Mouse (Mus musculus): ENCODE measurements around the gene Mlph. TPM values are rescaled to one million over a fixed set of nuclear protein-coding genes. Genes with fewer than 3 reads are reported as not detected.

The Mlph gene
- 0.38 and 0.48 TPM in 2 replicates for polyA plus RNA-seq (2015; fragmentation: Nextera tagmentation; extraction: Ambion mirVana)

DNA sequence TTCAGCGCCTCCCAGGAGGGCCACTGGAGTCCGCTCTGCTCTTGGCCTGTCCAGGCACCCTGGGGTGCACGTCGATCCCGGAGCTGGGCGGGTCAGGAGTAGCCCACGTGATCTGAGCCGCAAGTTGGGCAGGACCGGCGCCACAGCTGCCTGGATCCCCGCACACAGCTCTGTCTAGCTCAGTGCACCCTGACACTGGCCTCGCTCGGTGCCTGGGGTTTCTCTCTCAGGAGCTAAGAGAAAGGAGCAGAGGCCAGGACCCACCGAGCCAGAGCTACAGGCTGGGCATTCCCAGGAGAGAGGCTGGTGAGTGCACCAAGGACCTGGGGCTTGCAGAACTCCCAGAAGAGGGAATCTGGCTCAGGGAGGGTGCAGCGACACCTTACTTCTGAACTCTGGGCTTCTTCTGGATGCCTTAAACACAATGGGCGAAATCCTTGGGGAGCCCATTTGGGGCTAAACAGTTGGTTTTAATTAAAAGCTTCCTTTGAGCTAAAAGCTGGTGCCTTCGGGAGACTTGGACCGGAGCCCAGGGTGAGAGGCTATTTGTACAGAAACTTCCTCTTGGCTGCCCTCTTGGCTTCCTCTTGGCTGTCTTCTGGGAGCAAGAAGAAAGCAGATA lies at the start of gene Mlph:
TSS of gene Mlph (plus strand) at position 138 of the 622 bp plus-strand sequence.
- peaks cover 20% of the 10 kb centered on the region for H3K4me1 ChIP-seq
- peaks cover 15% of the 10 kb centered on the region for H3K27me3 ChIP-seq
- 10% methylated on average over 18 of the region's 18 CpGs for WGBS
- peak within 1 kb of the TSS; percentile 59 for H3K4me2 ChIP-seq
- H3K27ac ChIP-seq: no peak within 1 kb of the TSS
- no peaks in the 10 kb centered on the region for H3K9me3 ChIP-seq (replicated peaks)
- H3K36me3 ChIP-seq: no peaks in the 10 kb centered on the region
- no peak for ATAC-seq (replicated peaks; ENCODE audit: low FRiP score)
- no peak within 1 kb of the TSS for H3K9ac ChIP-seq
- H3K4me3 ChIP-seq (replicated peaks): peak within 1 kb of the TSS; percentile 28

DNA sequence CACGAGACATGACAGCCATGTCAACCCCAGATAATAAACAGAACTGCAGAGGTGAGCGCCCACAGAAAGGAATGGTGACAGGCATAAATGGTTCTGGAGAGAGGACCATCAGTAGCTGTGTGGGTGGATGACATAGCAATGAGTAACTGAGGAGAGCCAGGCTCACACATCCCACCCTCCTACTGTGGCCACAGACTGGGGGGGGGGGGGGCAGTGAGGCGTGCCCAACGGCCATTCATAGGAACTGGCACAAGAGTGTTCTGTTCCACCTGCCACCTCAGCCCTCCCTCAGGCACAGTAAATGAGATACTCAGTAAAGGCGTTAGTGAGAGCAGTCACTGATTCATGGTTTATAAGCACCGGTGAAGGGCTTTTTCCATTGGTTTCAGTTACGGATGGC lies 48.2 kb upstream of the Mlph start:
- Histone ChIP-seq H3K4me1 (peaks cover 7% of the 10 kb centered on the region; the same call in 1 of the 2 replicates), H3K27ac (no peak overlapping the region), H3K36me3 (no peaks in the 10 kb centered on the region), H3K4me3 (replicated peaks) (no peak overlapping the region), H3K27me3 (no peaks in the 10 kb centered on the region), H3K9me3 (replicated peaks) (no peaks in the 10 kb centered on the region), H3K4me2 (no peak overlapping the region), H3K9ac (no peak overlapping the region)
- WGBS: 47% methylated on average over 7 of the region's 7 CpGs
- peak; percentile 64; the same call in 1 of the 2 replicates for ATAC-seq (replicated peaks; ENCODE audit: low FRiP score)

- Histone ChIP-seq H3K4me1 (peaks cover 7% of the 10 kb centered on the region; the same call in 1 of the 2 replicates), H3K4me3 (replicated peaks) (no peak overlapping the region), H3K27ac (no peak overlapping the region), H3K9me3 (replicated peaks) (no peaks in the 10 kb centered on the region), H3K27me3 (no peaks in the 10 kb centered on the region), H3K4me2 (no peak overlapping the region), H3K9ac (no peak overlapping the region), H3K36me3 (no peaks in the 10 kb centered on the region)
- no peak for ATAC-seq (replicated peaks; ENCODE audit: low FRiP score)
- WGBS: 52% methylated on average over 2 of the region's 2 CpGs
These were observed 44.3 kb upstream of the Mlph start for GRCm38 (mm10) chr1:90870581-90870980.

- WGBS: 89% methylated on average over 8 of the region's 8 CpGs
- Histone ChIP-seq H3K36me3 (no peaks in the 10 kb centered on the region), H3K4me1 (no peaks in the 10 kb centered on the region), H3K4me2 (no peak overlapping the region), H3K27ac (no peak overlapping the region), H3K9ac (no peak overlapping the region), H3K27me3 (no peaks in the 10 kb centered on the region), H3K4me3 (replicated peaks) (no peak overlapping the region), H3K9me3 (replicated peaks) (no peaks in the 10 kb centered on the region)
- no peak for ATAC-seq (replicated peaks; ENCODE audit: low FRiP score)
These were observed 39.5 kb upstream of the Mlph start for GRCm38 (mm10) chr1:90875371-90875770.

DNA sequence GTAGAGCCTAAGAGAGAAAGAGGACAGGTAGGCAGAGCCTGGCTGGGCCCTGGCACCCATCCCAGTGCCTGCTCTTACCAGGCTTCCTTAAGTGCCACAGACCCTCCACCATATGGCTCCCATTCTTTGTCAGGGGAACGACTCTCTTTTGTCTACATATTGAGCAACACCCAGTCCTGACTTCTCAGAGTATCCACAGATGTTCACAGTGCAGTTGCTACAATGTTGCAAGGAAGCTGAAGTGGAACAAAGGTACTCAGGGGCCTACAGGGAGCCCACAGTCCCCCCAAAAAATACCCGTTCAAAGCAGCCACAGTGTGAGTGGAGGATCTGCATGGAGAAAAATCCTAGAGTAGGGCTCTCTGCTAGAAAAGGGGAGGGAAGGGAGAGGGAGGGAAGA lies 38.9 kb upstream of the Mlph start:
- H3K36me3 ChIP-seq: no peaks in the 10 kb centered on the region

GRCm38 (mm10) chr1:90876486-90877270 lies 38.2 kb upstream of the Mlph start:
- Histone ChIP-seq H3K4me1 (no peaks in the 10 kb centered on the region), H3K4me3 (replicated peaks) (no peak overlapping the region), H3K4me2 (no peak overlapping the region), H3K27ac (no peak overlapping the region), H3K9me3 (replicated peaks) (no peaks in the 10 kb centered on the region), H3K36me3 (no peaks in the 10 kb centered on the region), H3K27me3 (no peaks in the 10 kb centered on the region), H3K9ac (no peak overlapping the region)
- WGBS: 66% methylated on average over 5 of the region's 5 CpGs
- ATAC-seq (replicated peaks; ENCODE audit: low FRiP score): no peak

More for the DNA sequence above, 38.9 kb upstream of the Mlph start:
- Histone ChIP-seq H3K4me1 (no peaks in the 10 kb centered on the region), H3K27me3 (no peaks in the 10 kb centered on the region), H3K9me3 (replicated peaks) (no peaks in the 10 kb centered on the region), H3K4me3 (replicated peaks) (no peak overlapping the region), H3K4me2 (no peak overlapping the region), H3K27ac (no peak overlapping the region), H3K9ac (no peak overlapping the region)
- WGBS: 27% methylated on average over 2 of the region's 2 CpGs
- ATAC-seq (replicated peaks; ENCODE audit: low FRiP score): no peak

GRCm38 (mm10) chr1:90885771-90886460 lies 29.0 kb upstream of the Mlph start:
- no peaks in the 10 kb centered on the region for H3K36me3 ChIP-seq
- no peaks in the 10 kb centered on the region for H3K27me3 ChIP-seq
- H3K9ac ChIP-seq: no peak overlapping the region
- H3K9me3 ChIP-seq (replicated peaks): 0 out of 2 replicates have a peak, but pooled peaks cover 8% of the 10 kb centered on the region
- H3K4me1 ChIP-seq: no peaks in the 10 kb centered on the region; the same call in 1 of the 2 replicates
- no peak overlapping the region for H3K4me2 ChIP-seq
- H3K4me3 ChIP-seq (replicated peaks): no peak overlapping the region
- no peak for ATAC-seq (replicated peaks; ENCODE audit: low FRiP score)
- no peak overlapping the region for H3K27ac ChIP-seq
- 40% methylated on average over 6 of the region's 6 CpGs for WGBS

GRCm38 (mm10) chr1:90894521-90894920 lies 20.4 kb upstream of the Mlph start:
- 55% methylated on average over 3 of the region's 3 CpGs for WGBS
- H3K4me2 ChIP-seq: no peak overlapping the region

GRCm38 (mm10) chr1:90895004-90895403 lies 19.9 kb upstream of the Mlph start:
- H3K9me3 ChIP-seq (replicated peaks): 0 out of 2 replicates have a peak, but pooled peaks cover 7% of the 10 kb centered on the region
- no peak overlapping the region for H3K4me3 ChIP-seq (replicated peaks)
- no peak for ATAC-seq (replicated peaks; ENCODE audit: low FRiP score)
- H3K27me3 ChIP-seq: no peaks in the 10 kb centered on the region
- no peak overlapping the region for H3K9ac ChIP-seq
- no peak overlapping the region for H3K4me2 ChIP-seq
- WGBS: 73% methylated on average over 3 of the region's 3 CpGs
- H3K27ac ChIP-seq: no peak overlapping the region
- H3K36me3 ChIP-seq: no peaks in the 10 kb centered on the region
- peaks cover 16% of the 10 kb centered on the region for H3K4me1 ChIP-seq

More at GRCm38 (mm10) chr1:90894521-90894920, 20.4 kb upstream of the Mlph start:
- no peak overlapping the region for H3K4me3 ChIP-seq (replicated peaks)
- no peaks in the 10 kb centered on the region for H3K36me3 ChIP-seq
- H3K4me1 ChIP-seq: peaks cover 16% of the 10 kb centered on the region
- 0 out of 2 replicates have a peak, but pooled peaks cover 8% of the 10 kb centered on the region for H3K9me3 ChIP-seq (replicated peaks)
- no peak for ATAC-seq (replicated peaks; ENCODE audit: low FRiP score)
- no peak overlapping the region for H3K27ac ChIP-seq
- no peaks in the 10 kb centered on the region for H3K27me3 ChIP-seq
- H3K9ac ChIP-seq: no peak overlapping the region

DNA sequence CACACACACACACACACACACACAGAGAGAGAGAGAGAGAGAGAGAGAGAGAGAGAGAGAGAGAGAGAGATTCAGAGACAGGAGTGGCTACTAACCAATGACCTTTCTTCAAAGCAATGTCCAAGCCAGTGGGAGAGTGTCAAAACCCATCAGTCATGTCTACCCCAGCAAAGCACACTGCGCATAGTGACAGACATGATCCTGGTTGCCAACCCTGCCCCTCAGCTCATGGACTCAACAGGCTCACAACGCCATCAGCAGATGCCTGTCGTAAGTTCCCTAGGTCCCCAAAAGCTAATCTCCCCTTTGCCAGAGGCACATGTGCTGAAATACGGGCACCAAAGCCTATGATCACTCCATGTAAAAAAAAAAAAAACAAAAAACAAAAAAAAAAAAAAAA lies 18.6 kb upstream of the Mlph start:
- no peaks in the 10 kb centered on the region for H3K9me3 ChIP-seq (replicated peaks)
- H3K4me2 ChIP-seq: no peak overlapping the region
- H3K27ac ChIP-seq: peak overlapping the region; percentile 72
- no peak overlapping the region for H3K4me3 ChIP-seq (replicated peaks)
- no peaks in the 10 kb centered on the region for H3K27me3 ChIP-seq
- H3K4me1 ChIP-seq: peaks cover 19% of the 10 kb centered on the region
- H3K36me3 ChIP-seq: no peaks in the 10 kb centered on the region
- 79% methylated on average over 4 of the region's 4 CpGs for WGBS
- no peak for ATAC-seq (replicated peaks; ENCODE audit: low FRiP score)
- H3K9ac ChIP-seq: no peak overlapping the region

DNA sequence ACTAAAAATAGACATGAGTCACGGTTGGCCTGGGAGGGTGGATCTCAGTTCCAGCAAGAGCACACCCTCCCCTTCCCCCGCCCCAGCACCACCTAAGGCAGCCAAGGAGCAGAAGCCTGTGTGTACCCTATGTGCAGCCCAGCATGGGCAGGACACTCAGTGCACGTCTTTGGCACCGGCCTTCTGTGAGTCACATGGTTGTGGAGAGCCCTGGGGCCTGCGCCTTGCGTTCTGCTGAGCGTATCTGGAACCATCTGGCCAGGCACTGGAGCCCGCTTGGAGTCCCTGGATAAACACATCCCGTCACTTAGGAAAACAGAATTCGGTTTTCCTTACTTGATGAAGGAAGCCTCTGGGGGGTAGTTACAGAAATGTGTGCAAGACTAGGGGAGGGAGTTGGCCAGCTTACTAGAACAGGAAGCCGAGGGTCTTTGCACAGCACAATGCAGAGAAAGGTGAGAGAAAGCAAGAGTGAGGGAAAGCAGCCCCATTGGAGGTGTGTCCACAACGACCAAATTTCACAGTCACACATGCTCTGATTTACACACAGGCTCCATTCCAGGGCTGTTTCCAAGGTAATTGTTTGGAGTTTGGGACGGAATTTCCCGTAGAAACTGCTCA lies 18.0 kb upstream of the Mlph start:
- no peak overlapping the region for H3K9ac ChIP-seq

More for the DNA sequence above, 18.0 kb upstream of the Mlph start:
- peaks cover 21% of the 10 kb centered on the region for H3K4me1 ChIP-seq
- peak overlapping the region; percentile 2; the same call in 1 of the 2 replicates for H3K4me2 ChIP-seq
- H3K36me3 ChIP-seq: no peaks in the 10 kb centered on the region
- no peaks in the 10 kb centered on the region for H3K27me3 ChIP-seq
- 24% methylated on average over 14 of the region's 14 CpGs for WGBS
- H3K9me3 ChIP-seq (replicated peaks): no peaks in the 10 kb centered on the region
- ATAC-seq (replicated peaks; ENCODE audit: low FRiP score): peak; percentile 90
- no peak overlapping the region for H3K4me3 ChIP-seq (replicated peaks)
- peak overlapping the region; percentile 72 for H3K27ac ChIP-seq

Data from kidney, embryonic 15.5 days (tissue).